Mouse (Mus musculus): Measurements from ENCODE around the gene Chst4.
"Not testable (repeated sequence)": the region's sequence is repeated elsewhere in the genome, so short reads cannot be mapped to it uniquely, and the experiment has no call there.

The Chst4 gene

DNA sequence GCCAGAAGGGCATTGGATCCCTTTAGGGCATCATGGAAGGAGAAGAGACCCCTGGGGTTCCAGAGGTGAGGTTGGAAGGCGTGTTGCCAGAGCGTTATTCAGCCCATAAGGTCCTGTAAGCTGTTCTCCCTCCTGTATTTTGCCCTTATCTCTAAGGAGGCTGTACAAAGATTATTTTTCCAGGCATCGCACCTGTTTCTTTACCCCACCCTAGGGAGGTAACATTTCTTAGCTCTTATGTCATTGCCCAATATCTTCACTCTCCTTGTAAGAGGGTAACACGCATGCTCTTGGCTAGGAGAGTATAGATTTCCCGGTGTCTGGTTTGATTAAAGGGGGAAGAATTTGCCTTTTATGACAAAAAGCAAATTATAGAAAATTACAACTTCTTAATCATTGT is at the start of gene Chst4:
Gene Chst4 (minus strand): TSS at position 82 of the 400 bp plus-strand sequence.
- no peak for DNase-seq

DNA sequence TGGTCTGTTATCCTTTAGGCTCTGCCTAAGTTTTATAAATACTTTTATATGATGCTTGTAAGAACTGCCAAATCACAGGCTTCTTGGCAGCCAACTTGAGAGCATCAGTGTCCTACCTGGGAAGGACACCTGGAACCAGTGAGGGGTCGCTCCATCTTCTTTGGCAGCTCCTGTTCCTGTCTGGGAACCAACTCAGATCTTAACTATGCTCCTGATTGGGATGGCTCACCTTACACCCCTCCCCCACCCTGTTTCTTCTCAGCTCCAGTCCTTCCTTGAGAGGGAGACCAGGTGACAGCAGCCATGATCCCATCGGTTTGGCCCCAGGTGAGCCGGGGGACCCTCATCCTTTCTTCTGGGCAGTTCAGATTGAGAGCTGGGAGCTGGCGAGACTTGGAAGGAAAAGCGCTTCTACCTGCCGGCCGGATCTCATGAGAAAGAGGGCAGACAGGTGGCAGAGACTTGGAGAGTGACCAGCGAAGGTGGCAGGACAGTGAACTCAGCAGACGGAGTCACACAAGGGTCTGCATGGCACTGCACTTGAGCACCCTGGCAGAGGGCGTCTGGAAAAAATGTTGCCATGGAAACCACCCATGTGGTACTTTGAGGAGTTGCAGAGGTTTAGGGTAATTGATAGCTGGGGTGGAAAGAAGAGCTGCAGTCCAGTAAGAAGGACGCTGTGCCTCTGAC is 43.0 kb upstream of the Chst4 start:
- peak; percentile 70 to 75 for DNase-seq

DNA sequence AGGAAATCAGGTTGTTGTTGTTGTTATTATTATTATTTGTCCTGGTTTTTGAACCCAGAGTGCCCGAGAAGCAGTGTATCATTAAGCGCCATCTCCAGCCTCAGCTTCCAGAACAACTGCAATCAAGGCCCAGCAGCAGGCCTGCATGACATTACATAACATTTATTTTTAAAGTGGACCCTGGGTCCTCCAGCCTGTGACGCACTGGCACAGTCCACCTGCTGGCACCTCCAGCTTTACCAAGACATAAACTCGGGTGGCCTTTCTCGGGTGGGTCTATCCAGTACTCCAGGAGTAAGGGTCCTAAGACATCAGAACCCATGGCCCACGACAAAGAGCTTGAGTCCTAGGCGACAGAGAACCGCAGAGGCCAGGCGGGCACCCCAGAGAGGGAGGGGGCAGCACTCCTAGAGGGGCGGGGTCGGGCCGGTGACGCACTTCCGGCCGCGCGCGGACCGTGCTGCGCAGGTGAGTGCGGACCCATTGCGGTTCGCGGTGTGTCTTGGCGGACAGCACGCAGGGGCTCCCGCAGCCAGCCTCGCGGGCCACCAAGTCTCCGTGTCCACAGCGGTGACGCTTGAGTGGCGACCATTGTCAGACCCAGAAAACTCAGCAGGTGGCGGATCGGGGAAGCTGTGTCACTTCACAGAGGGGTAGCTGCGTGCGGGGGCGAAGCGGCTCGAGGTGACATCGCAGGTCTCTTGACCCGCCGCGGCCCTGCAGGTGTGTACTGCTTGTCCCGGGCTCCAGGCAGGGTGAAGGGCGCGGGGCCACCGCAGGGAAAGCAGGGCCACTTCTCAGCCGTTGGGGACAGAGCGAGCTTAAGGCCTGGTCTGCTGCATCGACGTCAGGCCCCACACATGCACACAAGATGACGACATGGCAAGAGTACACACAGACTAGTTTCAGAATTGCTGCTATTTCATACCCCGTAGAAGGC is 40.0 kb upstream of the Chst4 start, which contains the start of gene Zfp612:
Gene Zfp612 (plus strand): TSS at position 465 of the 940 bp plus-strand sequence.
- peak; percentile 91 to 92 for DNase-seq

DNA sequence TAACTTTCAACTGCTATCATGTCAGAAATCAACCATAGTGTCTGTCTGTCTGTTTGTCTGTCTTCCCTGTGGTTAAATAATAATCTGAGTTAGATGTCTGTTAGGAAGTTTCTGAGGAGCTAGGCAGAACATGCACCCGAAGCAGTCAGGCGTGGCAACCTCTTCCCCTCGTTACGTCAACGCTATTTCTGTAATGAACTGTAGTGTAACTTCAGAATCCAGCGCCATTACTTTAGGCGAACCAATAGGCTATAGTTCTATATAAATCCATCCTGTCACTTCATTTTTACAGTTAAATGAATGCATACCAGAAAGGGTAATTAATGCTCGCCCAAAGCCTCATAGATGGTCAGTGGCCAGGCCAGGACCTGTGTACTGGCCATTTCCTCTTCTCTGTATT is 35.0 kb upstream of the Chst4 start:
- DNase-seq = no peak

DNA sequence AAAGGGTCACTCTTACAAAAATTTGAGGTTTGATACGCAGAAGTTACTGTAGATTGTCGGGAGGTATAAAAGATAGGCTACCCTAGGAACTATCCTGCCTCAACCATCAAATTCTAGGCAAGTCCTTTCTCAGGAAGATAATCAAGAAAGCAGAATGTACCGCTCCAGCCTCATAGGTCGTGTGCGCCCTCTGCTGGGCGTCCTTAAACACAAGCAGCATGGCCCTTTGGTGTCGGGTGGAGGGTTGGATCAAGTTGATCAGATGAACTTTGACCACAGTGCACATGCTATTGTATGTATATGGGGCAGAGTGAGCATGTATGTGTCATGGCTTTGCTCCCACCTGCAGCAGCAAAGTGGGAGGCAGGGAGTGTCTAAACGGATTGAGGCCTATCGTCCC is 32.1 kb upstream of the Chst4 start:
- peak; percentile 85 to 88 for DNase-seq

DNA sequence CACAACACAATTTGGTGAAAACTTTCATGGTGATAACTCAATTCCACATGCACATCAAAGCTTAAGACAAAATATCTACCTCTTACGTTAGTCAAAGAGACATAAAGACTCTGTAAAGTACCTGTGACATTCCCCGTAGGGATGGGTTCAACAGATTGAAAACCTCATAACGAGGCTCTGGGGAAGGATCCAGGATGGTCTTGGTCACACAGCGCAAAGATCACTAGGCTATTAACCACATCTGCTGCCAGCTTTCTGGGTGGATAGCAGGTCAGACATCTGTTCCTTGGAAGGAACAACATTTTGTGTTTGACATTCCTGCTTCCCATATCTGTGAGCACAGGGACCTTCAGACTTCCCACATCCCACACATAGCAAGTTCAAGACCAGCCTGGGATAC is 30.2 kb upstream of the Chst4 start:
- peak; percentile 54 to 62 for DNase-seq

DNA sequence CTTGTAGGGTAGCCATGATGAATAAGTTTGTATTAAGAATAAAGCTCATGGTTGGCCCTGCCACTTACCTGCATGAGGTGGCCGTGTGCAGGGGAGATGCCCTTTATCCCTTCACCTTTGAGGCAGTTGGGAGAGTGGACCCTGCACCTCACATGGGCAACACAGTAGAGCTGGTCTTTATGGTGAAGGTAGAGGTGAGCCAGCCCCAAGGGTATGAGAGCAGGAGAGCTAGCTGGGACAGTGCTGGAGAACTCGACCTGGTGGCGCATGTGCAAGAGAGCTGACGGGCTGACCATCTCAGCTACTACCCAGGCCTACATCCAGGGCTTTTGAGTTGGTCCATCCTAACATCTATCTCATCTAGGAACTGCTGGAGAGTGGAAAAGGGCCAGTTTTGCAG is 26.1 kb upstream of the Chst4 start:
- DNase-seq = no peak

DNA sequence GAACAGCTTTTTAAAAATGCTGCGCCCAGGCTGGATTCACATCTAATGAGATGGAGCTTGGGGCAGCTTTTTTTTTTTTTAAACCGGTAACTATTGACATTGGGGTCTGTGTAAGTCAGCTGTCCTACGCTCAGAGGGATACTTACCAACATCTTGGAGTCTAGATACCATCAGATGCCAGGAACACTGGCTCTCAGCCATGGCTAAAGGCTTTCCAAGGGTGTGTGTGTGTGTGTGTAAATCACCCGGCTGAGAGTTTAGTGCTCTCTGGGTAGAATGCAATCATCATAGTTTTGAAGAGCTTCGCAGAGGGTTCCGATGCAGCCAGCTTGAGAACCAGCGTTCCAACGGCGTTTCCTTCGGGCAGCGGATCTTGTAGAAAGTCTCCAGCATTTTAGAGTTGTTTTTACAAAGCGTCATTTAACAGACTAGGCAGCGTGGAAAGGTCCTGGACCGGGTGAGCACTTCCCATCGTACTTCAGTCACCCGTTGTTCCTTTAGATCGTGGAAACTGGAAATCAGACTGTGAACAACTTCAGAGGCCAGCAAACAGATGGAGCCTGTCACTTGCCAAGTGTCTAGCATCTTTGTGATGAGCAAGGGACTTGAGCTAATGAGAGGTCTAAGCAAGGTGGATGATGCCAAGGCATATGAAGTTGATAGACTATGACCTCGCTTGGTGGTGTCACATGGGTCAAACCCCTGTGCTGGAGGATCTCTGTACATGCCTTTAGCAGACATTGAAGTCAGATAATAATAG is 25.2 kb upstream of the Chst4 start:
- DNase-seq = peak; percentile 74 to 81

DNA sequence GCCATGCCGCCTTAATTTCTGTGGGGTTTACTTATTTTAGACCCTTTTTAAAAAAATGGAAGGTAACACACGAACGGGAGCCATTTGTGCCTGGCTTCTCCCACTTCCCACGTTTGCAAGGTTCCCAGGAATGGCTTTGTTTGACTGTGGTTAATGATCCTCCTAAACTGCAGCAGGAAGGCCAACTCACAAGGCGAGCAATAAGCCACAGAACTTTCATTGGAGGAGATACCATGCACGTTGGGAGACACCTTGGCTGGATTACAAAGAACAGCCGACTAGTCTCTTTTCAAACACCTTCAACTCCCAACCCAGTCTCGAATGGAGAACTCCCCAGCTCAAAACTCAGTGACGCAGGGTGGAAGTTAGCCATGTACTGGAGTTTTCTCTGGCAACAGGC is 24.6 kb upstream of the Chst4 start:
- no peak for DNase-seq

DNA sequence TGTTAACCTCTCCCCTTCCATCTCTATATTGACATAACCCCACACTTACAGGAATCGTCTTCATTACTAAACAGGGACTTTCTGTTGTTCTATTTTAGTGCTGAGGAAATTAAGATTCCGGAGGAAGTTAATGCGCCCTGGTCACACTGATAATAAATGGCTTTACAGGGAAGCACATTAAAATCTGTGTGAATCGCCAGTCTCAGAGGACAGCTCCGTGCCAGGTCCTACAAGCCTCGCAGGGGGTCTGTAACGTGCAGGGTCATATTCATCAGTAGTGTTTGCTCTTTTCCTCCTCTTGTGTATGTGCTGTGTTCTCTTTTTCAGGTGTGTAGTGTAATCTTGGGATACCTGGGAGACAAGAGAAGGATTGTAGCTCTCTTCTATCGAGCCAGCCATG is 18.7 kb upstream of the Chst4 start:
- no peak for DNase-seq

DNA sequence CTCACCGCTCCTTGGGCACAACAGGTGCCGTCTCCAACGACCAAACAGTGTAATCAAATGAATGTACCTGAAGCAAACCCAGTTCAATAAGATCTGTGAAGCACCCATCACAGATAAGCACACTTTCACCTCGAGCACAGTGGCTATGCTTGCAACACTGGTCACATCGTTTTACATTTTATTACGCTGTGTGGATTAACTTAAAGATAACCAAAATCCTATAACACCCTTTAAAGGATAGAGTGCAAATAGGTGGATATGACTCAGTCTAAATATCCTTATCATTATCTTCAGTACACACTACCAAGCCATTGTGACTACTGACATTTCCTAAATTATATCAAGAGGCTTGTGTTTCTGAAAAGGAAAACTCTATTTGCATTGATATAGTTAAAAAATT is 11.7 kb upstream of the Chst4 start:
- DNase-seq = no peak

DNA sequence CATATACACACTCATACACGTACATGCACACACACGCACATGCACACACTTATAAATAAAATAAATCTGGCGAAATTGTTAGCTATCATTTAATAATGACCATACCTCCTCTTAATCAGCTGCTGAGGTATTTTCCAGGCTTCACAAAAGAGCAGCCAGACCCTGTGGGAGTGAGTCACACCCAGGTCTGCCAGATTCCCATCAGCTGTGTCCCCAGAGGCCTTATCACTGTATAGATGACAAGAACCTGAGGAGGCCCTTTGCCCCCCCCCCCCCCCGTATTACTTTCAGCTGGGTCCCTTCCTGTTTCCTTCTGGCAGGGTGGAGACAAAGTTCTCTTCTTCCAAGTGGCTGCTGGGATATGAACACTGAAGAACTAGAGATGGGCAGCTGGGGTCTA is 969 bp upstream of the Chst4 start:
- no peak for DNase-seq

DNA sequence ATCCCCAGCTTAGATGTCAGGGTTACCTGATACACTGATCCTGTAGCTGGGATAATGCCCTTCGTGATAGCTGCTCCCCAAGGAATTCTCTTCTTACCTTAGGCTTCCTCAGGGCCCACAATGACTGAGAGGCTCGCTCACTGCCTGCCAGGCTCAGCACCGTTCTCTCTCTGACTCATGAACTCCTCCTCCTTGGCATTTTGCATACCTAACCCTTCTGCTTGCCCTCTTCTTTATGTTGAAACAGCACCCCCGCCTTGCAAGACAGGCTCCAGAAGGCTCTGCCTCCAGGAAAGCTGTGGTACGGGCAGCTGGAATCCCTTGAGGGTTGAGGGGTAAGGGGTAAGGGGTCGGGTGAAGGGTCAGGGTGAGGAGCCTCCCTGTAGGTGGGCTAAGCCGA is 324 bp downstream of the Chst4 start:
- no peak for DNase-seq

DNA sequence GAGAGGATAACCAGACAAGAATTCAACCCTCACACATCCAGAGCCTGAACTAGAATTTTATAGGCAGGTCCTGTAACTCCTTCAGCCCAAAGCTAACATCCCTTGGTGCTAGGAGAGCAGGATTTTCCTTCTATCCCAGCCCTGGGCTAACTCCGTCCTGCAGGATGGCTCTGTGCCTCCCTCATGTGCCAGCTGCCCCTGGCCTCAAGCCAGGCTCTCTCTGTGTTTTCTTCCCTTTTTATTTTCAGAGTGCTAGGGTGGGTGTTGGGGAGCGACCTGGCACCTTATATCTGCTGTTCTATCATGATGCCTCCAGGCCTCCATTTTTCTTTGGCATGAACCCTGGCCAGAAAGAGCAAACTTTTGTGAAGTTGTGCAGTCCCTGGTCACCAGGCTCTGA is 3.4 kb downstream of the Chst4 start:
- DNase-seq = peak; percentile 76 to 82

DNA sequence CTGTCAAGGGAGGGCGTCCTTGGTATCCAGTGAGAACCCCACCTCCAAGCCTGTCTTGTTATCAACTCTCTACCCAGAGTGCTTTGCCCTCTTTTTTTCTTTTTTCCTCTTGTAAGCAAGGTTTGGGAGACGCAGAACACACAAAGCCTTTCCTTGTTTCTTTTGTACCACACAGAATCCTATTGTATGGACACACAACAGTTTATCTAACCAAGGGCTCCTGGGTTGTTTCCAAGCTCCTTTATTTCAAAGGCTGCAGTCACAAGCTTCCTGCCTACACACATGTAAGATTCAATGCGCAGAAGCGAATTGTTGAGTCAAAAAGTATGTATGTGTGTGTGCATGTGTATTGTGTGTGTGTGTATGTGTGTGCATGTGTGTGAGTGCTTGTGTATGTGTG is 5.2 kb downstream of the Chst4 start:
- no peak for DNase-seq

DNA sequence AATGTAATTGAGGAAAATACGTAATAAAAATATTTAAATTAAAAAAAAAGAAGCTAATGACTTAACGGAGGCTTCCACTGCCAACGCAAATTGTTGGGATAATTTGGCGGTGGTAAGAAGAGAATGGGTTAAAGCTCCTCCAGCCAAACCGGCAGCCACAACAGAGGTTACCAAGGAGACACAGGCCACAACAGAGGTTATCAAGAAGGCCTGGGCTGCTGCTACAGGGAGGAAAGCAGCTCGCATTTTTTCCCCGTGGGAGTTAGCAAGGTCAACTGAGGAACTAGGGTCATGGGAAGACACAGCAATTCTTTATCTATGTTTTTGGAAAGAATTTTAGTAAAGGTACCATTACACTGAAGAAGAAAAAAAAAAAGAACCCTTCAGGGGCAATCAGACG is 5.8 kb downstream of the Chst4 start:
- DNase-seq = not testable (repeated sequence)

DNA sequence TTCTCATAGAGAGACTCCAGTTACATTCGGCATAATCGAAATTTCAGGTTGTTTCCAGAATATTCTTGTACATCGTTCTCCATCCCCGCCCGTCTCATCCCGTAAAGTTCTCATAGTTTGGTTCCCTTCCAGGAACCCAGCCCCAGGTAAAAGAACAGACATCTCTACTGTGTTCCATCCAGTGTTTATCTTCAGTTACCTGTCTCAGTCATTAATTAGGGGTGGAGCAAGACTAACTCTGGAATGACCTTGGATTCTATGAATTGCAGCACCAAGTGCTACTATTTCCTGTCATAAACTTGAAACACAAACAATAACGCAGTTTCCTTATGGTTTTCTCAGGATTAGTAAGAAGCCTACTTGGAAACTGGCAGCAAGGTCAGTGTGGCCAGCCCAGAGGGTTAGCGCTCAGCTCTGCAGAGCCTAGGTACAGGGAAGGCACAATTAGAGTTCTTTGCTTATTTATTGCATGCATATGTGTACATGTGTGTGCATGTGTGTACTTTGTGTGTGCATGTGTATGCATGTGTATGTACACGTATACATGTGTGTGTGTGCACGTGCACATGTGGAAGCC is 16.7 kb downstream of the Chst4 start:
- no peak for DNase-seq

DNA sequence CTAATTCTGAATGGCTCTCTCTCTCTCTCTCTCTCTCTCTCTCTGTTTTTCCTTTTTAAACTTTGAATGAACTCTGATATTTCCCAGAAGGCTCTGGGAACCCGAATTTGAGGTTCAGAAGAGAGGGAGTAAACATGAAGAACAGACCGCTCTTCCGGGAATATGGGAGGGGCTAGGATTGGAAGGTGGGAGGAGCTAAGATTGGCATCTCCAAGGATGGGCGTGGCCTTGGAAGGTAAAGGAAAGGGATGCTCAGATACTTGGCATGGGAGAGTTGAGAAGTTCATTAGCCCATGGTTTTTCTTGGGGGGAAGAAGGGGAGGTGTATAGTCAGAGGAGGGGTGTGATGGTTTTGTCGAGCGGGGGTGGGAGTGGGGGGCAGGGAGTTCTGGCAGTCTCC is 17.5 kb downstream of the Chst4 start:
- peak in 1 of 2 experiments; percentile 19 for DNase-seq

DNA sequence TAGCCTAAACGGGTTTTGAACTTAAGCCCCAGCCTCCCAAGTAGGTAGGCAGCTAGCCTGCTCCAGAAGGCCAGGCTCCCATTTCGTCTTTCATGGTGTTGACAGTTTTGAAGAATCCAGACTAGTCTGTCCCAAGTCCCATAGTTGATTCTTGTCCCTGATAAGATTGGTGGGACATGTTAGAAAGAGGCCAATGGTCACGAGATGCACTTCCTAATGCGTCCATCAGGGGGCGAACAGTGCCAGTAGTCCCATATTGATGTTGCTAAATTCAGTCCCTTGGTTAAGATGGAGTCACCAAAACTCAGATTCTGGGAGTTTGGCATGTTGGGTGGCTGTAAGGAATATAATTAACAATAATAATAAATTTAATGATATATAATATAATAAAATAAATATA is 28.7 kb downstream of the Chst4 start:
- DNase-seq = peak; percentile 80 to 82

DNA sequence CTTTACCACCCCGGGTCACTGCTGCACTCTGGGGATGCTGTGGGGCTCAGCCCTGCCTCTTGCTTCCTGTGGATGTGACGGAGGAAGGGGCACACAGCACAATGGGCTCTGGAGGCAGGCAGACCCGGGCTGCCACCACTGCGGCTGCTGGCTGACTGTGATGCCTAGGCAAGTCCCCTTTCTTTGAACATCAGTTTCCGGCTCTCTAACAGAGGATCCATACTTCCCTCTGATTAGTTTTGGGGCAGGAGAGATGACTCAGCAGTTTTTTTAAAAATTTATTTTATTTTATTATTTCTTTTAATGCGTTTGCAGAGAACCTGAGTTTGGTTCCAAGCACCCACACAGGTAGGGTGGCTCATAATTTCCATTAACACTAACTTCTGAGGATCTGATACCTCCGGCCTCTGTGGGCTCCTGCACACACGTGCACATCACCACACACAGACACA is 30.5 kb downstream of the Chst4 start:
- no peak for DNase-seq

DNA sequence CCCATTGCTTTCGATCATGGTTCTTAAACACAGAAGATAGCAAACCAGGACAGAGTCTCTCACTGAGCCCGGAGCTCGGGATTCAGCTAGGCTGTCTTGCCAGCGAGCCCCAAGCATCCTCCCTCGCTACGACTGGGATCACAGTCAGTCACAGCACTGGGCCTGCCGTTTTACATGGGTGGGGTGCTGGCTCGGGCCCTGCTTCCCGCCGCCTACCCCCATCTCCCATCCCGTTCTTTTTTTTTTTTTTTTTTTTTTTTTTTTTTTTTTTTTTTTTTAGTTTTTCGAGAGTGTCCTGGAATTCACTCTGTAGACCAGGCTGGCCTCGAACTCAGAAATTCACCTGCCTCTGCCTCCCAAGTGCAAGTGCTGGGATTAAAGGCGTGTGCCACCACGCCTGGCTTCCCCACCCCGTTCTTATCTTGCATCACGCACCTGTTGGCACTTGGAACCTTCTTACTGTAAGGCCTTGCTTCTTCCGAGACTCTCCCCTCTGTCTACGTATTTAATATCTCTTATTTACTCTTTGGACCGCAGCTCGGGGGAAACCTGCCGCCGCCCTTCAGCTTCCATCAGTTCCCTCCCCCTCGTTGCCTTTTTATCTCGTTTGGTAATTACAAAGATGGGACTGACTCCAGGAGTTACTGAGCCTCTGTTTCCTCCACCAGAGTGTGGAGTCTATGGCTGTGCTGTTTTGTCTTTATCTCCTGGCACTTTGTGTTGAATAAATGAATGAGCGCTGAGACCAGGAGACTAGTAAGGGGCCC is 31.1 kb downstream of the Chst4 start:
- DNase-seq = no peak

Measured in cerebellum, postnatal 10 days (tissue).